Mouse (Mus musculus) liver, adult 2 months (tissue): Measurements from ENCODE around the gene 1700007K13Rik. TPM values are rescaled to one million over a fixed set of nuclear protein-coding genes. Genes with fewer than 3 reads are reported as not detected.
"Not testable (repeated sequence)": the region's sequence is repeated elsewhere in the genome, so short reads cannot be mapped to it uniquely, and the experiment has no call there.

ENCODE experiments used
- DNase-seq: peaks from one replicate; pipeline ENCODE4 v3.0.0-alpha.2; 2011; ENCODE audit warnings: low read depth, low spot score; ENCODE audit errors: extremely low read depth
- H3K27ac ChIP-seq: fragments of 200-500 bp; replicated peaks from 2 replicates; pipeline ENCODE4 v1.5.1; 2012; ENCODE audit warnings: low read depth, mild to moderate bottlenecking, control low read depth, inconsistent platforms, low read length; ENCODE audit not compliant: insufficient read depth
- H3K27me3 ChIP-seq: fragments of 200-500 bp; 2 replicates; pipeline ENCODE4 v1.6.1; 2012; ENCODE audit warnings: mild to moderate bottlenecking, moderate library complexity, low read length, inconsistent platforms; ENCODE audit not compliant: control insufficient read depth, insufficient read depth
- H3K36me3 ChIP-seq: fragments of 200-500 bp; 2 replicates; pipeline ENCODE4 v1.6.1; 2012; ENCODE audit warnings: low read length, inconsistent platforms; ENCODE audit not compliant: control insufficient read depth, insufficient read depth
- H3K4me1 ChIP-seq: fragments of 200-500 bp; 2 replicates; pipeline ENCODE4 v1.6.1; 2011; ENCODE audit warnings: low read length; ENCODE audit not compliant: control insufficient read depth, insufficient read depth
- H3K4me3 ChIP-seq: fragments of 200-500 bp; 2 replicates; pipeline ENCODE4 v1.5.1; 2011; ENCODE audit warnings: low read depth, mild to moderate bottlenecking, control low read depth, low read length, moderate library complexity; ENCODE audit not compliant: insufficient read depth
- H3K79me2 ChIP-seq: fragments of 200-500 bp; 2 replicates; pipeline ENCODE4 v1.6.1; 2012; ENCODE audit warnings: inconsistent platforms, mild to moderate bottlenecking, low read length, moderate library complexity; ENCODE audit not compliant: control insufficient read depth, insufficient read depth
- H3K9ac ChIP-seq: fragments of 200-500 bp; 2 replicates; pipeline ENCODE4 v1.6.1; 2012; ENCODE audit warnings: low read depth, mild to moderate bottlenecking, control low read depth, inconsistent platforms, low read length
- CTCF ChIP-seq: fragments of 200-500 bp; IDR thresholded peaks from 2 replicates; pipeline ENCODE4 v1.5.1; 2011; ENCODE audit warnings: low read depth, low read length, control low read depth
- POLR2A ChIP-seq: fragments of 200-500 bp; IDR thresholded peaks from 2 replicates; pipeline ENCODE4 v1.6.1; 2011; ENCODE audit warnings: low read length, control low read depth; ENCODE audit not compliant: insufficient read depth; ENCODE audit errors: extremely low read depth
- WGBS: fragments of 180-500 bp; shearing (Covaris S2); methylation state at CpG from one replicate; pipeline ENCODE4 v1.1.7; 2018; 5-methylcytosine and 5-hydroxymethylcytosine counted together
- polyA plus RNA-seq: library from polyadenylated mRNA; depleted of rRNA; stranded (reverse); fragments of >200 nt; gene quantifications from 2 replicates; pipeline ENCODE4 v1.2.3, GENCODE M21; 2012; rRNA removed
- total RNA-seq: library from RNA; depleted of rRNA; stranded (reverse); fragments of >200 nt; gene quantifications from 2 replicates; pipeline ENCODE4 v1.2.3, GENCODE M21; 2014; rRNA removed

The 1700007K13Rik gene
- 0.28 TPM in 1 of 2 replicates, not detected in the other for total RNA-seq
- not detected in 2 replicates for polyA plus RNA-seq

DNA sequence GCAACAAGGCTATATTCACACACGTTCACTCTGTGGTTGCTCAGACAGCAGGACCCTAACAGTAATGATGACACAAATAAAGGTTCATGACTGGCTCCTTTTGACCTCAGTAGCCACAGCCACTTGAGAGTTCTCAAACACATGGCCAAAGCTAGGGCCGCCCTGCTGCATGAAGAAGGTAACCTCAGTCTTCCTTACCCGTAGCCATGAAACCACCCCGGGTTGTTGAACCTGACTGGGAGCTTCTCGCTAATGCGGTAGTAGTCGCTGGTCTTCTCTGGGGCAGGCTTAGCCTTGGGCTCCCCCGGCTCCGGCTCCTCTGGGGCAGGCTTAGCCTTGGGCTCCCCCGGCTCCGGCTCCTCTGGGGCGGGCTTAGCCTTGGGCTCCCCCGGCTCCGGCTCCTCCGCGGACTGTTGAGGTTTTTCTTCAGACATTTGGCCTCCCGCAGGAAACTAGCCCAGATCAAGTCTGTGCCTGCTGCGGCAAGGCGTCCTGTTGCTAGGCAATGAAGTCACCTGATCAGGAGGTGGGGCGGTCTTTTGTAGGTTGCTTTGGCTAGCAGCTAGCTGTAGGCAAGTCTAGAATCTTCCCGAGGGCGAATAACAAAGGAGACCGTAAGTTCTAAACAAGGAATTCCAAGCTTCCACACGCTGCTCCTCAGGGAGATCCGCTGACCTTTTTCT lies at the start of gene 1700007K13Rik:
TSS of gene 1700007K13Rik (minus strand) at position 497 of the 683 bp plus-strand sequence.
- peaks cover 6% of the 10 kb centered on the region; the same call in 1 of the 2 replicates for H3K4me1 ChIP-seq
- DNase-seq: peak; percentile 83
- peaks cover 10% of the 10 kb centered on the region for H3K36me3 ChIP-seq
- H3K4me3 ChIP-seq: no peak within 1 kb of the TSS
- H3K27me3 ChIP-seq: no peaks in the 10 kb centered on the region
- H3K79me2 ChIP-seq: peaks cover 3% of the 10 kb centered on the region; the same call in 1 of the 2 replicates
- no peak for TF ChIP-seq CTCF
- TF ChIP-seq POLR2A: no peak
- no peak within 1 kb of the TSS for H3K27ac ChIP-seq
- H3K9ac ChIP-seq: no peak within 1 kb of the TSS
- WGBS: 11% methylated on average over 25 of the region's 25 CpGs

GRCm38 (mm10) chr2:28514489-28514888 lies 48.4 kb upstream of the 1700007K13Rik start:
- 17% methylated on average over 5 of the region's 5 CpGs for WGBS
- no peaks in the 10 kb centered on the region for H3K79me2 ChIP-seq
- TF ChIP-seq CTCF (peak; percentile 83), POLR2A (no peak)
- DNase-seq: peak; percentile 25
- H3K4me3 ChIP-seq: no peak overlapping the region
- H3K36me3 ChIP-seq: no peaks in the 10 kb centered on the region
- H3K4me1 ChIP-seq: peaks cover 4% of the 10 kb centered on the region
- H3K27me3 ChIP-seq: no peaks in the 10 kb centered on the region
- no peak overlapping the region for H3K9ac ChIP-seq
- no peak overlapping the region for H3K27ac ChIP-seq

DNA sequence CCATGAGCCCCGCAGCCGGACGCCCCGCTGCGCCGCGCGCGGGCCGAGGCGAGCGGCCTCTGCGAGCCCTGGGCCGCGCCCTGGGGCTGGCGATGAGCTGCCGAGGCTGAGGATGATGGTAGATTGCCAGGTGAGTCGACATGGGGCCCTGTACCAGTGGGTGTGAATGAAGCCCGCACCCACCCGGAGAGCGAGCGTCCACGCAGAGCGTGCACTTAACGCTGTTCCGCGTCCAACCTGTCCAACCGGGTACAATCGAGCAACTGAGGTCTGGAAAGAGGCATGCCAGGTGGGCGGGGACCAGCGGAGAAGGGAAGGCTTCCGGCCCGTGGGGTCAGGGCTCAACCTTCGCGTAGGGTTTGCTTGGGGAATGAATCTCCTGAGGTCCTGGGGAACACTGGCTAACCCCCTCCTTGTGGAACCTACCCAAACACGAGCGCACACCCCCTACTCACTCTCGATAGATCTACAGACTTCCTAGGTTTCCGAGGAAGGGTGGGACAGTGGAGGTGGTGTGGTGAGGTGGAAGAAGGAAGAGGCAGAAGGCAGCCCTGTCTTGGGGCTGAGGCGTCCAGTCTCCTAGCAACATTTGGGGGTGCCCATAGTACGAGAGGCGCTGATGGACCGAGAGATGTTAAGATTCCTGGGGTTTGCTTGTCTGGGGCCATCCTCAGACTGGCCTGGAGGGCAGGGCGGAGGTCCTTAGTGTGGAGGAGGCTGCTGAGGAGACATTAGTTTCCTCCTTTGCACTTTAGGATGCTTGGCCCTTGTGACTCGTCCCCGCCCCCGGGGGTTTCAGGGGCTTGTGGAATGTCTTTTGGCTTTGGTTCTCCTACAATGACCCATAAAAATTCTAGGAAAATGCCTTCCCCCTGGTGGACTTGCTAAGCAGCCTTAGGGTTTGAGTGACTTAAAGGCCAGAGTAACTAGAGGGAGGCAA lies 47.6 kb upstream of the 1700007K13Rik start:
- WGBS: 9% methylated on average over 47 of the region's 47 CpGs
- no peak for DNase-seq

GRCm38 (mm10) chr2:28512798-28513401 lies 46.8 kb upstream of the 1700007K13Rik start, which contains the start of gene Ralgds:
TSS of gene Ralgds (plus strand) at chr2:28513125.
- no peaks in the 10 kb centered on the region for H3K36me3 ChIP-seq
- peak within 1 kb of the TSS; percentile 44; the same call in 1 of the 2 replicates for H3K9ac ChIP-seq
- 2% methylated on average over 62 of the region's 71 CpGs for WGBS
- DNase-seq: no peak
- H3K27ac ChIP-seq: no peak within 1 kb of the TSS
- peaks cover 4% of the 10 kb centered on the region for H3K4me1 ChIP-seq
- TF ChIP-seq POLR2A (no peak), CTCF (no peak)
- H3K79me2 ChIP-seq: no peaks in the 10 kb centered on the region
- no peaks in the 10 kb centered on the region for H3K27me3 ChIP-seq
- peak within 1 kb of the TSS; percentile 52; the same call in 1 of the 2 replicates for H3K4me3 ChIP-seq

More for the DNA sequence above, 47.6 kb upstream of the 1700007K13Rik start:
- no peaks in the 10 kb centered on the region for H3K27me3 ChIP-seq
- TF ChIP-seq POLR2A (no peak), CTCF (no peak)
- peak overlapping the region; percentile 44; the same call in 1 of the 2 replicates for H3K9ac ChIP-seq
- H3K4me1 ChIP-seq: peaks cover 4% of the 10 kb centered on the region
- H3K79me2 ChIP-seq: no peaks in the 10 kb centered on the region
- H3K27ac ChIP-seq: no peak overlapping the region
- H3K36me3 ChIP-seq: no peaks in the 10 kb centered on the region
- H3K4me3 ChIP-seq: peak overlapping the region; percentile 52; the same call in 1 of the 2 replicates

DNA sequence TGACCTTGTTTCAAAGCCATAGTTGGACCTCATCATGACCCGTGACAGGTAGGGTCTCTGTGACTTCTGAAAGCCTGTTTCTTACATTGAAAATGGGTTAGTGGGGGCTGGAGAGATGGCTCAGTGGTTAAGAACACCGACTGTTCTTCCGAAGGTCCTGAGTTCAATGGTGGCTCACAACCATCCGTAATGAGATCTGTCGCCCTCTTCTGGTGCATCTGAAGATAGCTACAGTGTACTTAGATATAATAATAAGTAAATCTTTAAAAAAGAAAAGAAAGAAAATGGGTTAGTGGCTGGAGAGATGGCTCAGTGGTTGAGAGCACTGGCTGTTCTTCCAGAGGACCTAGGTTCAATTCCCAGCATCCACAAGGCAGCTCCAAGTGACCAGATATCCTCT lies 45.5 kb upstream of the 1700007K13Rik start:
- 58% methylated on average over 5 of the region's 5 CpGs for WGBS
- DNase-seq, H3K27me3 ChIP-seq: not testable (repeated sequence)

More for the DNA sequence above, 45.5 kb upstream of the 1700007K13Rik start:
- not testable (repeated sequence) for H3K27ac ChIP-seq, H3K4me3 ChIP-seq, H3K9ac ChIP-seq, H3K4me1 ChIP-seq, H3K79me2 ChIP-seq, H3K36me3 ChIP-seq
